Mouse (Mus musculus) neural tube, embryonic 15.5 days (tissue): ENCODE data around the gene Ino80. TPM values are rescaled to one million over a fixed set of nuclear protein-coding genes. Genes with fewer than 3 reads are reported as not detected.

Source experiments
- ATAC-seq: fragments of 200-750 bp; cut with Nextera tagmentation; 2 replicates; pipeline ENCODE4 v1.8.0; 2017; ENCODE audit warnings: mild to moderate bottlenecking, moderate TSS enrichment, moderate library complexity; ENCODE audit not compliant: low FRiP score
- H3K27ac ChIP-seq: fragments of 300-500 bp; sonication (generic); replicated peaks from 2 replicates; pipeline ENCODE4 v1.5.1; 2015; ENCODE audit warnings: mild to moderate bottlenecking, inconsistent platforms
- H3K27me3 ChIP-seq: fragments of 300-500 bp; sonication (generic); replicated peaks from 2 replicates; pipeline ENCODE4 v1.6.1; 2015; ENCODE audit warnings: inconsistent platforms
- H3K36me3 ChIP-seq: fragments of 300-500 bp; sonication (generic); 2 replicates; pipeline ENCODE4 v1.6.1; 2015; ENCODE audit warnings: inconsistent platforms
- H3K4me1 ChIP-seq: fragments of 300-500 bp; sonication (generic); 2 replicates; pipeline ENCODE4 v1.6.1; 2015; ENCODE audit warnings: inconsistent platforms
- H3K4me2 ChIP-seq: fragments of 300-500 bp; sonication (generic); 2 replicates; pipeline ENCODE4 v1.6.1; 2015; ENCODE audit warnings: inconsistent platforms, mild to moderate bottlenecking, moderate library complexity
- H3K4me3 ChIP-seq: fragments of 300-500 bp; sonication (generic); replicated peaks from 2 replicates; pipeline ENCODE4 v1.5.1; 2015; ENCODE audit warnings: mild to moderate bottlenecking, inconsistent platforms
- H3K9ac ChIP-seq: fragments of 300-500 bp; sonication (generic); replicated peaks from 2 replicates; pipeline ENCODE4 v1.6.1; 2015; ENCODE audit warnings: mild to moderate bottlenecking, inconsistent platforms
- H3K9me3 ChIP-seq: fragments of 300-500 bp; sonication (generic); replicated peaks from 2 replicates; pipeline ENCODE4 v1.6.1; 2016; ENCODE audit warnings: inconsistent platforms
- WGBS: fragments of 180-500 bp; shearing (Covaris S2); methylation state at CpG from one replicate; pipeline ENCODE4 v1.1.7; 2015; ENCODE audit warnings: mixed read lengths; 5-methylcytosine and 5-hydroxymethylcytosine counted together
- polyA plus RNA-seq: library from polyadenylated mRNA; unstranded; fragments of >200 nt; fragmentation: Nextera tagmentation; extraction: Ambion mirVana; gene quantifications from 2 replicates; pipeline ENCODE4 v1.2.1, GENCODE M21; 2015

Gene Ino80
- polyA plus RNA-seq, 1 experiment from 2014 or later: 3.1 TPM

- Histone ChIP-seq H3K4me2 (no peak overlapping the region), H3K4me1 (no peaks in the 10 kb centered on the region), H3K9me3 (no peaks in the 10 kb centered on the region), H3K27me3 (peaks cover 3% of the 10 kb centered on the region; the same call in 1 of the 2 replicates), H3K4me3 (no peak overlapping the region), H3K27ac (no peak overlapping the region), H3K36me3 (no peaks in the 10 kb centered on the region), H3K9ac (no peak overlapping the region)
- WGBS: 59% methylated on average over 6 of the region's 6 CpGs
- ATAC-seq: no peak
Measured at GRCm38 (mm10) chr2:119344537-119345138, 132.8 kb downstream of the Ino80 start.

- peak overlapping the region; percentile 68 for H3K9ac ChIP-seq
- H3K9me3 ChIP-seq: no peaks in the 10 kb centered on the region
- peak overlapping the region; percentile 56 for H3K4me3 ChIP-seq
- peaks cover under 1% of the 10 kb centered on the region for H3K27me3 ChIP-seq
- peak overlapping the region; percentile 67 for H3K27ac ChIP-seq
- peak overlapping the region; percentile 89 for H3K4me2 ChIP-seq
- H3K36me3 ChIP-seq: no peaks in the 10 kb centered on the region
- peak; percentile 86 for ATAC-seq
- peaks cover 11% of the 10 kb centered on the region for H3K4me1 ChIP-seq
- WGBS: 7% methylated on average over 60 of the region's 60 CpGs
Measured at GRCm38 (mm10) chr2:119337425-119338265, 139.8 kb downstream of the Ino80 start.

DNA sequence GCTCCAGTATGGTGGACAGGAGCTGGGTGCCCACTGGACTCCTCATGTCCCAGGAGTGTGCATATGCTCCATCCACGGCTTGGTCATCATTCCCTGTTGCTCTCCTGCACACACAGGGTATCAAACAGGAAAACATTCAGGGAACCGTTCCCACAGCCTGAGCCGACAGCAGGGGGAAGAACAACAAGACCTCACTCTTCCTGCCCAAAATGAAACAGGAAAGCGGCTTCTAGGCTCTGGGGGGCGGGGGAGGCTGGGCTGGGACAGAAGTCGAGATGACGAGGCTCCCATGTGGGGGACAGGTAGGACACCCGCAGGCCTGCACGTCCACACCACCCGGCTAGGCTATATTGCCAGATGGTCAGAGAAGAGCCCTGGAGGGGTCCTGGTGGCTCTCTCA, 141.0 kb downstream of the Ino80 start:
- Histone ChIP-seq H3K9ac (no peak overlapping the region), H3K36me3 (no peaks in the 10 kb centered on the region), H3K4me2 (no peak overlapping the region), H3K4me1 (peaks cover 11% of the 10 kb centered on the region), H3K27ac (0 out of 2 replicates have a peak overlapping the region, but pooled peaks have one; percentile 24), H3K4me3 (no peak overlapping the region), H3K9me3 (no peaks in the 10 kb centered on the region), H3K27me3 (peaks cover 13% of the 10 kb centered on the region)
- WGBS: 80% methylated on average over 10 of the region's 10 CpGs
- no peak for ATAC-seq

DNA sequence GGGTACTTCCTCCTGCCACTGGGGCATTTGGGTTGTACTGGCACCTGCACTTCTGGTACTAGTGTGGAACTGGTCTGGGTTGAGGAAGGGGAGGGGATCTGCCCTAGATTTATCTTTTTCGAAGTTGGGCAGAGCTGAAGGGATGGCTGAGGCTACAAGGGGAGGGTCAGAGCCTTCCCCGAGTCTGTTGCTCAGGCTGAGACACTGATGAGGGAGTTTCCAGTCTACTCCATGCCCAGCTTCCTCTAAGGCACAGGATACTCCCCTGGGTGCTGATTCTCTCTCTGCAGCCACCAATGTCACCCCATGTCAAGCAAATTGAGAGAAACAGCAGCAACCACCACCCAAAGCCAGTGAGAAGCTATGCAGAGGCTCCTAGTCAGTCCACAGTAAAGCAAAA, 141.5 kb downstream of the Ino80 start:
- Histone ChIP-seq H3K4me3 (no peak overlapping the region), H3K4me1 (peaks cover 11% of the 10 kb centered on the region), H3K9ac (no peak overlapping the region), H3K27me3 (peaks cover 17% of the 10 kb centered on the region), H3K4me2 (no peak overlapping the region; the same call in 1 of the 2 replicates), H3K36me3 (no peaks in the 10 kb centered on the region), H3K9me3 (no peaks in the 10 kb centered on the region), H3K27ac (no peak overlapping the region)
- no peak for ATAC-seq
- WGBS: 70% methylated on average over 2 of the region's 2 CpGs

- no peak for ATAC-seq
- peaks cover 22% of the 10 kb centered on the region for H3K27me3 ChIP-seq
- no peak overlapping the region for H3K27ac ChIP-seq
- WGBS: 85% methylated on average over 1 of the region's 1 CpGs
- H3K9me3 ChIP-seq: no peaks in the 10 kb centered on the region
- H3K4me3 ChIP-seq: no peak overlapping the region
- H3K4me2 ChIP-seq: no peak overlapping the region; the same call in 1 of the 2 replicates
- no peak overlapping the region for H3K9ac ChIP-seq
- H3K36me3 ChIP-seq: no peaks in the 10 kb centered on the region
- peaks cover 11% of the 10 kb centered on the region for H3K4me1 ChIP-seq
Measured at GRCm38 (mm10) chr2:119335535-119335934, 142.0 kb downstream of the Ino80 start.

DNA sequence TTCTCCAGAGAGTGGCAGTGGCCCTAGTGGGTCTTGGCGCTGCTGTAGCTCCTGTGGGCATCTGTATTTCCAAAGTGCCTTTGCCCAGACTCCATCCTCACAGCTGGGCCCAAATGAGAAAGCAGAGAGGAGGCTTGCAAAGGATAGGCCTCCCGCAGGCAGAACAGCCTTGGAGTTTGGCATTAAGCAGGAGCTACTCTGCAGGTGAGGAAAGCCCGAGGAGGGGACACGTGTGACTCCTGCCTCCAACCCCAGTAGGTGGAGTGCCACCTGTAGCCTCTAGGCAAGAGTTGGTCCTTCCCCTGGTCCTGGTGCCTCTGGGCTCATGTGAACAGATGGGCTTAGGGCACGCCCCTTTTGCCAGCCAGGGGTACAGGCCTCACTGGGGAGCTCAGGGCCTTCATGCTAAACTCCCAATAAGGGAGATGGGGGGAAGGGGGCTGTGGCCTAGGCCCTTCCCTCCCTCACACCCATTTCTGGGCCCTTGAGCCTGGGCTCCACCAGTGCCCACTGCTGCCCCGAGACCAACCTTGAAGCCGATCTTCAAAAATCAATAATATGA, 142.4 kb downstream of the Ino80 start:
- Histone ChIP-seq H3K4me2 (no peak overlapping the region), H3K4me1 (peaks cover 11% of the 10 kb centered on the region), H3K9me3 (no peaks in the 10 kb centered on the region), H3K4me3 (no peak overlapping the region), H3K27me3 (peaks cover 27% of the 10 kb centered on the region), H3K36me3 (no peaks in the 10 kb centered on the region), H3K27ac (no peak overlapping the region), H3K9ac (no peak overlapping the region)
- no peak for ATAC-seq
- WGBS: 69% methylated on average over 7 of the region's 7 CpGs

GRCm38 (mm10) chr2:119334135-119334534, 143.4 kb downstream of the Ino80 start:
- ATAC-seq: no peak
- H3K9me3 ChIP-seq: no peaks in the 10 kb centered on the region
- H3K27ac ChIP-seq: no peak overlapping the region
- no peaks in the 10 kb centered on the region for H3K36me3 ChIP-seq
- H3K4me3 ChIP-seq: no peak overlapping the region
- peaks cover 34% of the 10 kb centered on the region for H3K27me3 ChIP-seq
- H3K4me2 ChIP-seq: 0 out of 2 replicates have a peak overlapping the region, but pooled peaks have one; percentile 5
- WGBS: 79% methylated on average over 1 of the region's 1 CpGs
- H3K9ac ChIP-seq: no peak overlapping the region
- H3K4me1 ChIP-seq: peaks cover 15% of the 10 kb centered on the region

- ATAC-seq: no peak
- 69% methylated on average over 24 of the region's 24 CpGs for WGBS
- Histone ChIP-seq H3K9ac (no peak overlapping the region), H3K27ac (no peak overlapping the region), H3K4me1 (peaks cover 20% of the 10 kb centered on the region), H3K36me3 (no peaks in the 10 kb centered on the region), H3K27me3 (peaks cover 52% of the 10 kb centered on the region), H3K4me2 (0 out of 2 replicates have a peak overlapping the region, but pooled peaks have one; percentile 9), H3K4me3 (no peak overlapping the region), H3K9me3 (no peaks in the 10 kb centered on the region)
Measured at GRCm38 (mm10) chr2:119332177-119332661, 145.3 kb downstream of the Ino80 start.

DNA sequence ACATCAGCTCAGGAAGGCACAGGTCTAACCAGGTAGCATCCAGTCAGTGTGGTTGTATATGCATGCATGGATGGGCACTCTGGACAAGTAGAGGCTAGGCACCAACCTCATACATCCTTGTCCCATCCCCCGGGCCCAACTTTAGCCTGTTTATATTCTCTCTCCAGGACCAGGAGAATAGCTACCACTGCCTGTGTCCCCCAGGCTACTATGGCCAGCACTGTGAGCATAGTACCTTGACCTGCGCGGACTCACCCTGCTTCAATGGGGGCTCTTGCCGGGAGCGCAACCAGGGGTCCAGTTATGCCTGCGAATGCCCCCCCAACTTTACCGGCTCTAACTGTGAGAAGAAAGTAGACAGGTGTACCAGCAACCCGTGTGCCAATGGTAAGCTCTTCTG, 146.7 kb downstream of the Ino80 start:
- Histone ChIP-seq H3K4me3 (no peak overlapping the region), H3K27ac (no peak overlapping the region), H3K9ac (no peak overlapping the region), H3K36me3 (no peaks in the 10 kb centered on the region), H3K4me2 (no peak overlapping the region; the same call in 1 of the 2 replicates), H3K27me3 (peaks cover 66% of the 10 kb centered on the region), H3K4me1 (peaks cover 33% of the 10 kb centered on the region), H3K9me3 (no peaks in the 10 kb centered on the region)
- WGBS: 91% methylated on average over 8 of the region's 8 CpGs
- no peak for ATAC-seq

DNA sequence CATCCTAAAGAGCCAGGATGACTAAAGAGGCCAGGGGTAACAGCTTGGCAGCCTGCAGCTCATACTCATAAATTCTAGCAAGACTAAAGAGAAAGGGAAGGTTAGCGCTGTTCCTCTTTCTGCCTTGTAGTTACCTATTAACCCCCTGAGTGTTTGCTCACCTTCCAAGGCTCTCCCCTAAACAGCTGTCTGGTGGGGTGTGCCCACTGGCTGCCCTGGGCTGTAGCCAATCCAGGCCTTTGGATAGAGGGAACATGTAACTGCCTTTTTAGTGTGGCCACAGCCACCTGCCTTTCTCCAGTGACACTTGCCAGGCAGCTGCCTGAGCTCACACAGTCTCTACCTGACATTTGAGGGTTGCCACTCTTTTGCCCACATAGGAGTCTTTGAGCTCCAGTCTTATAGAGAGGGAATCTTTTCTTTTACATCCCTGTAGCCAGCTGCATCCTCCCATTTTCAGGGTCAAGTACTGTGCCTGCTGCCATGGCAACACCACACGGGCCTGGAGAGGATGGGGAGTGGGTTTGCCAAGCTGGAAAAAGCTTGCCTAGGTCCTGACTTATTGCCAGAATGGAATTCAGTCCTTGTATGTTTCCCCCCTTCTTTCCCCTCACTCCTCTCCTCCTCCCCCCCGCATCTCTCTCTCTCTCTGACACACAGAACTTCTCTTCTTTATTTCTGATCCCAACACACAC, 148.2 kb downstream of the Ino80 start:
- ATAC-seq: no peak
- Histone ChIP-seq H3K36me3 (no peaks in the 10 kb centered on the region), H3K9ac (no peak overlapping the region), H3K4me1 (peaks cover 48% of the 10 kb centered on the region), H3K4me3 (no peak overlapping the region), H3K9me3 (no peaks in the 10 kb centered on the region), H3K27ac (no peak overlapping the region), H3K4me2 (no peak overlapping the region), H3K27me3 (peaks cover 80% of the 10 kb centered on the region)
- 41% methylated on average over 3 of the region's 3 CpGs for WGBS

DNA sequence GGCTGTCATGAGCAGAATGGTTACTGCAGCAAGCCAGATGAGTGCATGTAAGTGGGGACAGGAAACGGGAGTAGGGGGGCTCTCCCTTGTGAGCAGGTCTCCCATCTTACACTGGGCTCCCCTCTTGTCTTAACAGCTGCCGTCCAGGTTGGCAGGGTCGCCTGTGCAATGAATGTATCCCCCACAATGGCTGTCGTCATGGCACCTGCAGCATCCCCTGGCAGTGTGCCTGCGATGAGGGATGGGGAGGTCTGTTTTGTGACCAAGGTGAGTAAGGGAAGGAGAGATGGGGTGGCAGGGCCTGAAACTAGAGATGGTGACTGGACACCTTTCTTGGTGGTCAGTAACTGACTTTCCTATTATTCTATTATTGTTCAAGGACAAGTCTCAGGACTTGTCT, 148.9 kb downstream of the Ino80 start:
- Histone ChIP-seq H3K9me3 (no peaks in the 10 kb centered on the region), H3K4me3 (0 out of 2 replicates have a peak overlapping the region, but pooled peaks have one; percentile 50), H3K4me2 (peak overlapping the region; percentile 98), H3K4me1 (peaks cover 55% of the 10 kb centered on the region), H3K9ac (no peak overlapping the region), H3K27ac (no peak overlapping the region), H3K27me3 (peaks cover 87% of the 10 kb centered on the region), H3K36me3 (no peaks in the 10 kb centered on the region)
- ATAC-seq: no peak
- WGBS: 34% methylated on average over 5 of the region's 5 CpGs
